Mouse (Mus musculus): Measurements from ENCODE around the gene Golga2. TPM values are rescaled to one million over a fixed set of nuclear protein-coding genes. Genes with fewer than 3 reads are reported as not detected.

Gene Golga2
- polyA plus RNA-seq, 1 experiment from 2014 or later: 7.0 TPM

DNA sequence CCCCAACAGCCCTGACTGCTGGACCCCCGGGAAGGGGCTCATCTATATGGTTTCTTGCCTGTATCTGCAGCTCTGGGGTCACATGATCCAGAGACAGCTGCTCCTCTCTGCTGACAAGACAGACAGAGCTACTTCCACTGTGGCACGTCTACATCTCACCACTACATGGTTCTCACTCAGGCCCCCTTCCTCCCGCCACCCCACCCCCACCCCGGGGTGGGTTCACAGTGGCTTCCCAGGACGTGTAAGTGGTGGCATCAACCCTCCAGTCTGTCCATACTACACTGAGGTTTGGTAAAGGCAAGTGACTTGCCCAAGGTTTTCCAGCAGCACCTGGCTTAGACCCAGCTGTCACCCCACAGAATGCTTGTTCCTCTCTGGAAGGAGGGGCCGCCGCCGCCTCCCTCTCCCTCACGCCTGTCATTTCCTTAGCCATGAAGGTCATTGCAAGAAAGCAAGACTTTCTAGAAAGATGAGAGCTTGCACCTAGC is 64.3 kb downstream of the Golga2 start:
- no peak for TF ChIP-seq EP300 (IDR thresholded peaks at IDR 0.05; ENCODE audit: low read depth)
- TF ChIP-seq CTCF (IDR thresholded peaks at IDR 0.05; ENCODE audit: low read depth): no peak
- no peak for DNase-seq
- Histone ChIP-seq H3K27ac (ENCODE audit: low read depth) (no peak overlapping the region), H3K9ac (replicated peaks) (no peak overlapping the region), H3K9me3 (ENCODE audit: low read length) (no peaks in the 10 kb centered on the region), H3K4me2 (ENCODE audit: low read depth, low read length) (no peak overlapping the region), H3K4me1 (ENCODE audit: insufficient read depth) (peaks cover 16% of the 10 kb centered on the region), H3K27me3 (ENCODE audit: insufficient read depth, low read length) (peaks cover 22% of the 10 kb centered on the region), H3K4me3 (ENCODE audit: low read depth, low read length) (no peak overlapping the region), H3K36me3 (replicated peaks; ENCODE audit: insufficient read depth, low read length) (no peaks in the 10 kb centered on the region)
- 42% methylated on average over 9 of the region's 9 CpGs for WGBS (ENCODE audit: insufficient replicate concordance)
- ATAC-seq: no peak

DNA sequence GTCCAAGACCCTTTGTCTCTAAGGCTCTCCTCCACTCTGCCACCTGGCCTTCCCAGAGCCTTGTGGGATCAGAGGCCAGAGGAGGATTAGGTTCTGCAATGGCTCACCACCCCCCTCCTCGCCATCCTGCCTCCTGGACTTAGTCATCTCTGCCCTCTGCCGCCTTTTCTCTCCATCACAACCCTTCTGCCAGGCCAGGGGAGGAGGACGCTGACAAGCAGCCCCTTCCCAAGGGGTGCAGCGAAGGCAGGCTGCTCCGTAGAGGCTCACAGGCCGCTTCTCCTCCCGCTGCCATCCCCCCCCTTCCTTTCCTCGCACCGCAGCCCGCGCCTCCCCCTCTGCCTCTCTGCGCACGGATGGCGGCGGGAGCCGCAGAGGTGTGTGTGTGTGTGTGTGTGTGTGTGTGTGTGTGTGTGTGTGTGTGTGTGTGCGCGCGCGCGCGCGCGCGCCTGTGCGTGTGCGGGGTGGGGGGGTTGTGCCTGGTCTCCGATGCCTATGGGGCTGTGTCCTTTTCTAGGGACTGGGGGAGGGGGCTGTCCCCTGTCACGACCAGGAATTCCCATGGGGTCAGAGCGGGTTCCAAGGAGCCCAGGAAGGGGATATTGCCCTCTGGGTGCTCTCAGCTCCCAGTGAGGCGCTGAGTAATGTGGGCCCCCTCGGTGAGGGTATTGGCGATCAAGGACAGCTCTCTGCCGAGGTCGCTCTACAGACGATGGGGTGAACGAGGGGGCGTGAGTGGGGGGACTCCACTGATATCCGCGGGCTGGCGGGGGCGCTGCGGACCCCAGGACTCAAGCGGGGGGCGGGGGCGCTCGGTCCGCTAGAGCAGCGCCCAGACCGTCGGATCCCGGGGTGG is 65.2 kb downstream of the Golga2 start, which contains the start of gene Ciz1:
Gene Ciz1 (plus strand): TSS at position 177 of the 856 bp plus-strand sequence.
- ATAC-seq (0 out of 2 replicates have a peak, but pooled peaks have one; percentile 2), DNase-seq (no peak)
- Histone ChIP-seq H3K4me3 (ENCODE audit: low read depth, low read length) (peak within 1 kb of the TSS; percentile 59), H3K27me3 (ENCODE audit: insufficient read depth, low read length) (peaks cover 22% of the 10 kb centered on the region), H3K4me2 (ENCODE audit: low read depth, low read length) (peak within 1 kb of the TSS; percentile 97), H3K27ac (ENCODE audit: low read depth) (no peak within 1 kb of the TSS), H3K4me1 (ENCODE audit: insufficient read depth) (peaks cover 16% of the 10 kb centered on the region), H3K9me3 (ENCODE audit: low read length) (no peaks in the 10 kb centered on the region), H3K36me3 (replicated peaks; ENCODE audit: insufficient read depth, low read length) (no peaks in the 10 kb centered on the region), H3K9ac (replicated peaks) (peak within 1 kb of the TSS; percentile 42)
- WGBS (ENCODE audit: insufficient replicate concordance): 2% methylated on average over 28 of the region's 52 CpGs
- no peak for TF ChIP-seq EP300 (IDR thresholded peaks at IDR 0.05; ENCODE audit: low read depth)
- TF ChIP-seq CTCF (IDR thresholded peaks at IDR 0.05; ENCODE audit: low read depth): no peak

GRCm38 (mm10) chr2:32353007-32353542 is 65.9 kb downstream of the Golga2 start, which contains the start of gene Dnm1:
Dnm1 (minus strand) TSS chr2:32353338.
- H3K4me3 ChIP-seq (ENCODE audit: low read depth, low read length): peak within 1 kb of the TSS; percentile 59
- peak; percentile 91 for DNase-seq
- H3K9me3 ChIP-seq (ENCODE audit: low read length): no peaks in the 10 kb centered on the region
- H3K4me2 ChIP-seq (ENCODE audit: low read depth, low read length): peak within 1 kb of the TSS; percentile 97
- ATAC-seq: peak; percentile 89
- H3K27me3 ChIP-seq (ENCODE audit: insufficient read depth, low read length): peaks cover 22% of the 10 kb centered on the region
- H3K4me1 ChIP-seq (ENCODE audit: insufficient read depth): peaks cover 16% of the 10 kb centered on the region
- no peaks in the 10 kb centered on the region for H3K36me3 ChIP-seq (replicated peaks; ENCODE audit: insufficient read depth, low read length)
- peak within 1 kb of the TSS; percentile 42 for H3K9ac ChIP-seq (replicated peaks)
- no peak within 1 kb of the TSS for H3K27ac ChIP-seq (ENCODE audit: low read depth)
- 1% methylated on average over 58 of the region's 63 CpGs for WGBS (ENCODE audit: insufficient replicate concordance)
- no peak for TF ChIP-seq EP300 (IDR thresholded peaks at IDR 0.05; ENCODE audit: low read depth)
- peak; percentile 97 for TF ChIP-seq CTCF (IDR thresholded peaks at IDR 0.05; ENCODE audit: low read depth)

DNA sequence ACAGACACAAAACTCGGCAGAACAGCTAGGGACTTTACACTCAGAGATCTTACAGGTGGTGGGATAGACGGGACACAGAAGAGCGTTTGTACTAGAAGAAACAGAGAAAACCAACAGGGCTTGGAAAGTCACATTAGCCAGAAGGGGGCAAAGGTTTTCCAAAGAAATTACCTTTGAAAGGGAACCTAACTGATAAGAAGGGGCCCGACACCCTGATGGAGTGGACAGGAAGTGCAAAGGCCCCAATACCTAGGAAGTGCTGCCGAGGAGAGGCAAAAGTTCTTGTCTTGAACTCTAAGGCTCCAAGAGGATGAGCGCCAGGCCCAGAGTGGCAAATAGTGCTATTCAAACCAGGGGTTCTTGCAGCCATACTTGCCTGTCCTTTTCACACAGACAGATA is 66.7 kb downstream of the Golga2 start:
- no peak overlapping the region for H3K27ac ChIP-seq (ENCODE audit: low read depth)
- ATAC-seq: no peak

GRCm38 (mm10) chr2:32354336-32354895 is 67.2 kb downstream of the Golga2 start:
- Histone ChIP-seq H3K4me3 (ENCODE audit: low read depth, low read length) (no peak overlapping the region), H3K9ac (replicated peaks) (no peak overlapping the region), H3K36me3 (replicated peaks; ENCODE audit: insufficient read depth, low read length) (no peaks in the 10 kb centered on the region), H3K27me3 (ENCODE audit: insufficient read depth, low read length) (peaks cover 22% of the 10 kb centered on the region), H3K27ac (ENCODE audit: low read depth) (no peak overlapping the region), H3K9me3 (ENCODE audit: low read length) (no peaks in the 10 kb centered on the region), H3K4me2 (ENCODE audit: low read depth, low read length) (no peak overlapping the region), H3K4me1 (ENCODE audit: insufficient read depth) (peaks cover 16% of the 10 kb centered on the region)
- TF ChIP-seq EP300 (IDR thresholded peaks at IDR 0.05; ENCODE audit: low read depth) (no peak), CTCF (IDR thresholded peaks at IDR 0.05; ENCODE audit: low read depth) (no peak)
- DNase-seq: no peak
- ATAC-seq: no peak
- WGBS (ENCODE audit: insufficient replicate concordance): 80% methylated on average over 3 of the region's 3 CpGs

More for the DNA sequence above, 66.7 kb downstream of the Golga2 start:
- Histone ChIP-seq H3K4me2 (ENCODE audit: low read depth, low read length) (no peak overlapping the region), H3K4me3 (ENCODE audit: low read depth, low read length) (no peak overlapping the region), H3K27me3 (ENCODE audit: insufficient read depth, low read length) (peaks cover 22% of the 10 kb centered on the region), H3K9me3 (ENCODE audit: low read length) (no peaks in the 10 kb centered on the region), H3K4me1 (ENCODE audit: insufficient read depth) (peaks cover 16% of the 10 kb centered on the region), H3K36me3 (replicated peaks; ENCODE audit: insufficient read depth, low read length) (no peaks in the 10 kb centered on the region), H3K9ac (replicated peaks) (no peak overlapping the region)
- TF ChIP-seq EP300 (IDR thresholded peaks at IDR 0.05; ENCODE audit: low read depth) (no peak), CTCF (IDR thresholded peaks at IDR 0.05; ENCODE audit: low read depth) (no peak)
- 49% methylated on average over 6 of the region's 6 CpGs for WGBS (ENCODE audit: insufficient replicate concordance)
- DNase-seq: no peak

GRCm38 (mm10) chr2:32356216-32356615 is 69.0 kb downstream of the Golga2 start:
- H3K36me3 ChIP-seq (replicated peaks; ENCODE audit: insufficient read depth, low read length): no peaks in the 10 kb centered on the region
- peaks cover 19% of the 10 kb centered on the region for H3K27me3 ChIP-seq (ENCODE audit: insufficient read depth, low read length)
- no peak overlapping the region for H3K9ac ChIP-seq (replicated peaks)
- H3K4me3 ChIP-seq (ENCODE audit: low read depth, low read length): no peak overlapping the region
- no peaks in the 10 kb centered on the region for H3K9me3 ChIP-seq (ENCODE audit: low read length)
- WGBS (ENCODE audit: insufficient replicate concordance): 74% methylated on average over 10 of the region's 10 CpGs
- H3K4me1 ChIP-seq (ENCODE audit: insufficient read depth): peaks cover 23% of the 10 kb centered on the region
- TF ChIP-seq CTCF (IDR thresholded peaks at IDR 0.05; ENCODE audit: low read depth) (no peak), EP300 (IDR thresholded peaks at IDR 0.05; ENCODE audit: low read depth) (no peak)
- no peak for DNase-seq
- no peak for ATAC-seq
- H3K4me2 ChIP-seq (ENCODE audit: low read depth, low read length): no peak overlapping the region
- H3K27ac ChIP-seq (ENCODE audit: low read depth): no peak overlapping the region

Small RNAs within 50 kb of the gene (microRNA-seq; reads per million reads assigned to microRNA genes)
- not detected for gene Gm23363
- gene Mir199b: 38.9 reads per million, percentile 34 among the genes with 10 or more reads in this experiment

Other genes with a start within 250 kb of the Golga2 start
- 3.8 and 4.3 TPM in 2 replicates for gene Fam78a, start 202.5 kb upstream of the Golga2 start, polyA plus RNA-seq (2015; fragmentation: Nextera tagmentation; extraction: Ambion mirVana)
- gene Plpp7, start 191.9 kb upstream of the Golga2 start, polyA plus RNA-seq (2015; fragmentation: Nextera tagmentation; extraction: Ambion mirVana): 1.6 and 1.7 TPM in 2 replicates
- gene Prrc2b, start 136.3 kb upstream of the Golga2 start, polyA plus RNA-seq (2015; fragmentation: Nextera tagmentation; extraction: Ambion mirVana): 7.5 and 8.4 TPM in 2 replicates
- 6.3 and 6.4 TPM in 2 replicates for gene Pomt1, start 50.8 kb upstream of the Golga2 start, polyA plus RNA-seq (2015; fragmentation: Nextera tagmentation; extraction: Ambion mirVana)
- gene Uck1, start 27.2 kb upstream of the Golga2 start, polyA plus RNA-seq (2015; fragmentation: Nextera tagmentation; extraction: Ambion mirVana): 26.9 and 33.3 TPM in 2 replicates
- gene Swi5, start 691 bp downstream of the Golga2 start, polyA plus RNA-seq (2015; fragmentation: Nextera tagmentation; extraction: Ambion mirVana): 188 and 209 TPM in 2 replicates
- 9.0 and 9.9 TPM in 2 replicates for gene Ciz1, start 64.9 kb downstream of the Golga2 start, polyA plus RNA-seq (2015; fragmentation: Nextera tagmentation; extraction: Ambion mirVana)
- gene Dnm1, start 66.0 kb downstream of the Golga2 start, polyA plus RNA-seq (2015; fragmentation: Nextera tagmentation; extraction: Ambion mirVana): 0.06 and 0.25 TPM in 2 replicates
- 30.1 and 32.2 TPM in 2 replicates for gene 1110008P14Rik, start 94.6 kb downstream of the Golga2 start, polyA plus RNA-seq (2015; fragmentation: Nextera tagmentation; extraction: Ambion mirVana)
- gene Lcn2, start 100.9 kb downstream of the Golga2 start, polyA plus RNA-seq (2015; fragmentation: Nextera tagmentation; extraction: Ambion mirVana): 411 and 419 TPM in 2 replicates
- 13.8 and 15.7 TPM in 2 replicates for gene Ptges2, start 108.5 kb downstream of the Golga2 start, polyA plus RNA-seq (2015; fragmentation: Nextera tagmentation; extraction: Ambion mirVana)
- 1.6 and 1.8 TPM in 2 replicates for gene Naif1, start 163.1 kb downstream of the Golga2 start, polyA plus RNA-seq (2015; fragmentation: Nextera tagmentation; extraction: Ambion mirVana)
- 32.4 and 36.9 TPM in 2 replicates for gene Slc25a25, start 164.1 kb downstream of the Golga2 start, polyA plus RNA-seq (2015; fragmentation: Nextera tagmentation; extraction: Ambion mirVana)
- gene Fam102a, start 247.9 kb downstream of the Golga2 start, polyA plus RNA-seq (2015; fragmentation: Nextera tagmentation; extraction: Ambion mirVana): 4.8 and 6.1 TPM in 2 replicates

All from liver, postnatal 0 days (tissue).